Mouse (Mus musculus): ENCODE results near the gene Pex6. TPM values are rescaled to one million over a fixed set of nuclear protein-coding genes. Genes with fewer than 3 reads are reported as not detected.

Pex6 gene
- 10 to 100 TPM; 49.1 to 49.4 TPM for total RNA-seq (2021)
- long read RNA-seq, experiment 1, transcript Pex6-201 (17 exons, 3,200 nt) = major isoform, 86 of 127 reads
- long read RNA-seq, experiment 1, transcript Pex6-203 (16 exons, 3,383 nt) = minor isoform, 6 of 127 reads
- long read RNA-seq, experiment 1, partial matches to known transcripts = 10 of 127 reads
- long read RNA-seq, experiment 1, other reads (novel, unspliced or antisense) = 25 of 127 reads
- long read RNA-seq, experiment 2, transcript Pex6-201 (17 exons, 3,200 nt) = major isoform, 239 of 297 reads
- long read RNA-seq, experiment 2, transcript Pex6-203 (16 exons, 3,383 nt) = minor isoform, 13 of 297 reads
- long read RNA-seq, experiment 2, partial matches to known transcripts = 19 of 297 reads
- long read RNA-seq, experiment 2, other reads (novel, unspliced or antisense) = 26 of 297 reads

GRCm38 (mm10) chr17:46710959-46711597, at the start of gene Pex6:
Pex6 (plus strand) TSS chr17:46711463.
- DNase-seq (ENCODE audit: low spot score in 2 of 2) = peak; percentile 77 to 87

- DNase-seq (ENCODE audit: low spot score in 2 of 2) = no peak
Observed at GRCm38 (mm10) chr17:46661981-46662380, 49.3 kb upstream of the Pex6 start.

- no peak for DNase-seq (ENCODE audit: low spot score in 2 of 2)
Observed at GRCm38 (mm10) chr17:46662730-46663129, 48.5 kb upstream of the Pex6 start.

GRCm38 (mm10) chr17:46667712-46668111, 43.6 kb upstream of the Pex6 start:
- no peak for DNase-seq (ENCODE audit: low spot score in 2 of 2)

GRCm38 (mm10) chr17:46669911-46670310, 41.4 kb upstream of the Pex6 start:
- no peak for DNase-seq (ENCODE audit: low spot score in 2 of 2)

GRCm38 (mm10) chr17:46673850-46674529, 37.3 kb upstream of the Pex6 start, which contains the start of gene Rrp36:
Rrp36 (minus strand) TSS chr17:46674352.
- DNase-seq (ENCODE audit: low spot score in 2 of 2) = peak; percentile 65 to 78

GRCm38 (mm10) chr17:46674530-46675283, 36.6 kb upstream of the Pex6 start:
- no peak for DNase-seq (ENCODE audit: low spot score in 2 of 2)

GRCm38 (mm10) chr17:46678416-46678815, 32.8 kb upstream of the Pex6 start, which contains the start of gene Mea1:
Mea1 (plus strand) TSS chr17:46678793.
- DNase-seq (ENCODE audit: low spot score in 2 of 2) = no peak

GRCm38 (mm10) chr17:46678911-46679310, 32.4 kb upstream of the Pex6 start:
- no peak for DNase-seq (ENCODE audit: low spot score in 2 of 2)

- DNase-seq (ENCODE audit: low spot score in 2 of 2) = no peak
Observed at GRCm38 (mm10) chr17:46679843-46680759, 31.2 kb upstream of the Pex6 start.

- DNase-seq (ENCODE audit: low spot score in 2 of 2) = peak; percentile 91 to 94
Observed at GRCm38 (mm10) chr17:46680760-46681373, 30.4 kb upstream of the Pex6 start, which contains the start of gene Klhdc3. Klhdc3 (minus strand) TSS chr17:46680914.

- no peak for DNase-seq (ENCODE audit: low spot score in 2 of 2)
Observed at GRCm38 (mm10) chr17:46681466-46682118, 29.7 kb upstream of the Pex6 start.

- DNase-seq (ENCODE audit: low spot score in 2 of 2) = no peak
Observed at GRCm38 (mm10) chr17:46682654-46683389, 28.4 kb upstream of the Pex6 start.

GRCm38 (mm10) chr17:46685913-46686312, 25.4 kb upstream of the Pex6 start:
- DNase-seq (ENCODE audit: low spot score in 2 of 2) = no peak

- DNase-seq (ENCODE audit: low spot score in 2 of 2) = no peak
Observed at GRCm38 (mm10) chr17:46690665-46691064, 20.6 kb upstream of the Pex6 start.

GRCm38 (mm10) chr17:46691390-46691789, 19.9 kb upstream of the Pex6 start:
- no peak for DNase-seq (ENCODE audit: low spot score in 2 of 2)

GRCm38 (mm10) chr17:46694517-46695063, 16.7 kb upstream of the Pex6 start:
- no peak for DNase-seq (ENCODE audit: low spot score in 2 of 2)

GRCm38 (mm10) chr17:46698515-46698914, 12.7 kb upstream of the Pex6 start:
- DNase-seq (ENCODE audit: low spot score in 2 of 2) = no peak
